8 mouse cellular contexts compared by ENCODE assay signal in the genomic region with DNA sequence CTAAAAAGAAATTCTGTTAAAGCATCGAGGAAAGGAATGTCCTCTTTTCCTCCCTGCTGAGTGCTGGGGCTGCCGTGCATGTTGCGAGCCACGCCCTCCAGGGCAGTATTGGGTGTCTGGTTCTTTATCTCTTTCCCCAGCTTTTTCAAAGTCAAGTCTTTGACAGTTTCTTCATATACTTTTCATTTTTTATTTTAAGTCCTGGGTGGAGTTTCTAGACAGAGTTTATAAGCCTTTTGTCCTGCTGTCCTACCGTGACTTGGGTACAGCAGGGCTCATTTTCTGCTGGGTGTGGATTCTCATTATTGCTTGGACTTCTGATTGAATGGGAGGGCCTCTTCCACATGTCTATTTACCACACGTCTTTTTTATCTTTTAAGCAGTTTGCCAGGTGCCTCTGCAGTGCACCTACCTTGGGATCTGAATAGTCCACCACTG. TPM values are rescaled to one million over a fixed set of nuclear protein-coding genes. Genes with fewer than 3 reads are reported as not detected.
DNase-seq lines count a peak whose midpoint lies in the region; ATAC-seq and TF ChIP-seq lines count a peak whose summit lies in the region.

No protein-coding gene starts in this region.

- peak; percentile 44 for DNase-seq in lung, postnatal 0 days (ENCODE audit: low spot score)
- no peak for DNase-seq in lung, postnatal 36 days
- no peak for DNase-seq in limb, embryonic 10.5 days (ENCODE audit: low spot score)
- DNase-seq in gastrocnemius, adult 8-10 months (ENCODE audit: low spot score in 2 of 2): no peak
- DNase-seq in urinary bladder, postnatal 4 days (ENCODE audit: low spot score in 2 of 2): no peak
- DNase-seq in layer of hippocampus, adult 18-20 months (ENCODE audit: low spot score in 2 of 2): no peak

- 30% methylated on average over 6 of the region's 6 CpGs for WGBS in lung, postnatal 0 days
- 45% methylated on average over 6 of the region's 6 CpGs for WGBS in embryonic facial prominence, embryonic 15.5 days
- 77% methylated on average over 6 of the region's 6 CpGs for WGBS in limb, embryonic 10.5 days
- 35% methylated on average over 6 of the region's 6 CpGs for WGBS in neural tube, embryonic 14.5 days

- H3K9me3 ChIP-seq in lung, postnatal 0 days (ENCODE audit: low read length): no peaks in the 10 kb centered on the region
- no peaks in the 10 kb centered on the region for H3K9me3 ChIP-seq in embryonic facial prominence, embryonic 15.5 days (replicated peaks)
- H3K9me3 ChIP-seq in limb, embryonic 10.5 days (replicated peaks): no peaks in the 10 kb centered on the region
- H3K9me3 ChIP-seq in neural tube, embryonic 14.5 days (ENCODE audit: control insufficient read depth, low read length): no peaks in the 10 kb centered on the region

- no peak for ATAC-seq in lung, postnatal 0 days
- ATAC-seq in embryonic facial prominence, embryonic 15.5 days (ENCODE audit: insufficient number of reproducible peaks, low FRiP score, low TSS enrichment, low read depth): no peak
- ATAC-seq in neural tube, embryonic 14.5 days (ENCODE audit: low read depth): no peak

- H3K36me3 ChIP-seq in lung, postnatal 0 days (ENCODE audit: insufficient read depth, low read length): no peaks in the 10 kb centered on the region
- peaks cover 20% of the 10 kb centered on the region for H3K36me3 ChIP-seq in embryonic facial prominence, embryonic 15.5 days
- peaks cover 52% of the 10 kb centered on the region for H3K36me3 ChIP-seq in limb, embryonic 10.5 days
- peaks cover 13% of the 10 kb centered on the region for H3K36me3 ChIP-seq in neural tube, embryonic 14.5 days (ENCODE audit: control insufficient read depth, insufficient read depth, low read length)

- TF ChIP-seq EP300 in lung, postnatal 0 days (IDR thresholded peaks at IDR 0.05): no peak

- peak overlapping the region; percentile 70 for H3K4me2 ChIP-seq in lung, postnatal 0 days (replicated peaks; ENCODE audit: low read depth, low read length)
- peak overlapping the region; percentile 86 for H3K4me2 ChIP-seq in embryonic facial prominence, embryonic 15.5 days (replicated peaks)
- H3K4me2 ChIP-seq in neural tube, embryonic 14.5 days (ENCODE audit: low read depth, low read length): peak overlapping the region; percentile 69

- H3K27ac ChIP-seq in lung, postnatal 0 days (ENCODE audit: low read length): peak overlapping the region; percentile 99
- H3K27ac ChIP-seq in embryonic facial prominence, embryonic 15.5 days (replicated peaks): peak overlapping the region; percentile 98
- peak overlapping the region; percentile 96; the same call in 1 of the 2 replicates for H3K27ac ChIP-seq in limb, embryonic 10.5 days
- H3K27ac ChIP-seq in neural tube, embryonic 14.5 days (ENCODE audit: low read depth, low read length): peak overlapping the region; percentile 97

- H3K4me3 ChIP-seq in lung, postnatal 0 days (ENCODE audit: low read depth, low read length): peak overlapping the region; percentile 76
- peak overlapping the region; percentile 80 for H3K4me3 ChIP-seq in embryonic facial prominence, embryonic 15.5 days (replicated peaks)
- peak overlapping the region; percentile 79 for H3K4me3 ChIP-seq in limb, embryonic 10.5 days
- peak overlapping the region; percentile 66 for H3K4me3 ChIP-seq in neural tube, embryonic 14.5 days (ENCODE audit: low read depth, low read length)

- H3K4me1 ChIP-seq in lung, postnatal 0 days (ENCODE audit: insufficient read depth, low read depth, low read length): peaks cover 22% of the 10 kb centered on the region
- peaks cover 26% of the 10 kb centered on the region for H3K4me1 ChIP-seq in embryonic facial prominence, embryonic 15.5 days
- peaks cover 22% of the 10 kb centered on the region for H3K4me1 ChIP-seq in limb, embryonic 10.5 days
- H3K4me1 ChIP-seq in neural tube, embryonic 14.5 days (ENCODE audit: control insufficient read depth, insufficient read depth, low read length): peaks cover 23% of the 10 kb centered on the region

- H3K9ac ChIP-seq in lung, postnatal 0 days (replicated peaks; ENCODE audit: low read depth): peak overlapping the region; percentile 39; the same call in 1 of the 2 replicates
- H3K9ac ChIP-seq in embryonic facial prominence, embryonic 15.5 days: peak overlapping the region; percentile 31; the same call in 1 of the 2 replicates
- H3K9ac ChIP-seq in neural tube, embryonic 14.5 days (replicated peaks; ENCODE audit: low read depth, low read length): peak overlapping the region; percentile 99

- no peaks in the 10 kb centered on the region for H3K27me3 ChIP-seq in lung, postnatal 0 days (replicated peaks; ENCODE audit: insufficient read depth, low read length)
- H3K27me3 ChIP-seq in embryonic facial prominence, embryonic 15.5 days: no peaks in the 10 kb centered on the region
- no peaks in the 10 kb centered on the region for H3K27me3 ChIP-seq in limb, embryonic 10.5 days (ENCODE audit: low read depth, poor library complexity, severe bottlenecking)
- H3K27me3 ChIP-seq in neural tube, embryonic 14.5 days (ENCODE audit: control insufficient read depth, insufficient read depth, low read length): no peaks in the 10 kb centered on the region

- TF ChIP-seq CTCF in lung, postnatal 0 days (IDR thresholded peaks at IDR 0.05): no peak

RNA-seq across cellular contexts. Expression of gene Ppp1r10, which starts 3.6 kb away (rescaled TPM):
- 21.4 and 23.5 TPM in 2 replicates for polyA plus RNA-seq in lung, postnatal 0 days (2015; fragmentation: Nextera tagmentation; extraction: Ambion mirVana)
- polyA plus RNA-seq in embryonic facial prominence, embryonic 15.5 days (2015; fragmentation: Nextera tagmentation; extraction: Ambion mirVana): 39.2 and 39.5 TPM in 2 replicates
- 52.9 and 63.4 TPM in 2 replicates for polyA plus RNA-seq in limb, embryonic 10.5 days (2016; fragmentation: Nextera tagmentation; extraction: Ambion mirVana)
- polyA plus RNA-seq in neural tube, embryonic 14.5 days (2014; fragmentation: Nextera tagmentation; extraction: Ambion mirVana): 31.9 and 39.0 TPM in 2 replicates
- 10 to 100 TPM; 13.0 to 30.1 (median 14.3) TPM for total RNA-seq in gastrocnemius, adult 8-10 months (2022)
- 10 to 100 TPM; 66.5 to 72.5 TPM for total RNA-seq in layer of hippocampus, adult 18-20 months (2021)

RNA-seq across cellular contexts. Expression of gene Mrps18b, which starts 3.7 kb away (rescaled TPM):
- polyA plus RNA-seq in lung, postnatal 0 days (2015; fragmentation: Nextera tagmentation; extraction: Ambion mirVana): 40.7 and 44.8 TPM in 2 replicates
- 72.5 and 75.7 TPM in 2 replicates for polyA plus RNA-seq in embryonic facial prominence, embryonic 15.5 days (2015; fragmentation: Nextera tagmentation; extraction: Ambion mirVana)
- polyA plus RNA-seq in limb, embryonic 10.5 days (2016; fragmentation: Nextera tagmentation; extraction: Ambion mirVana): 87.6 and 122 TPM in 2 replicates
- polyA plus RNA-seq in neural tube, embryonic 14.5 days (2014; fragmentation: Nextera tagmentation; extraction: Ambion mirVana): 65.3 and 66.2 TPM in 2 replicates
- total RNA-seq in gastrocnemius, adult 8-10 months (2022): 10 to 100 TPM; 57.4 to 60.4 (median 58.1) TPM
- total RNA-seq in layer of hippocampus, adult 18-20 months (2021): 10 to 100 TPM; 37.8 to 44.3 TPM

RNA-seq across cellular contexts. Expression of gene Atat1, which starts 10.0 kb away (rescaled TPM):
- polyA plus RNA-seq in lung, postnatal 0 days (2015; fragmentation: Nextera tagmentation; extraction: Ambion mirVana): 19.3 and 24.6 TPM in 2 replicates
- 64.5 and 77.7 TPM in 2 replicates for polyA plus RNA-seq in embryonic facial prominence, embryonic 15.5 days (2015; fragmentation: Nextera tagmentation; extraction: Ambion mirVana)
- polyA plus RNA-seq in limb, embryonic 10.5 days (2016; fragmentation: Nextera tagmentation; extraction: Ambion mirVana): 104 and 131 TPM in 2 replicates
- 448 and 481 TPM in 2 replicates for polyA plus RNA-seq in neural tube, embryonic 14.5 days (2014; fragmentation: Nextera tagmentation; extraction: Ambion mirVana)
- 1 to 10 TPM; 2.9 to 4.4 (median 3.6) TPM for total RNA-seq in gastrocnemius, adult 8-10 months (2022)
- 10 to 100 TPM; 51.0 to 59.0 TPM for total RNA-seq in layer of hippocampus, adult 18-20 months (2021)

RNA-seq across cellular contexts. Expression of gene 2310061I04Rik, which starts 22.7 kb away (rescaled TPM):
- polyA plus RNA-seq in lung, postnatal 0 days (2015; fragmentation: Nextera tagmentation; extraction: Ambion mirVana): 15.9 and 18.5 TPM in 2 replicates
- 22.3 and 23.9 TPM in 2 replicates for polyA plus RNA-seq in embryonic facial prominence, embryonic 15.5 days (2015; fragmentation: Nextera tagmentation; extraction: Ambion mirVana)
- 23.2 and 27.6 TPM in 2 replicates for polyA plus RNA-seq in limb, embryonic 10.5 days (2016; fragmentation: Nextera tagmentation; extraction: Ambion mirVana)
- 57.9 and 74.2 TPM in 2 replicates for polyA plus RNA-seq in neural tube, embryonic 14.5 days (2014; fragmentation: Nextera tagmentation; extraction: Ambion mirVana)
- 10 to 100 TPM; 52.7 to 68.7 (median 62.6) TPM for total RNA-seq in gastrocnemius, adult 8-10 months (2022)
- total RNA-seq in layer of hippocampus, adult 18-20 months (2021): 10 to 100 TPM; 52.9 to 56.7 TPM

RNA-seq across cellular contexts. Expression of gene Dhx16, which starts 40.3 kb away (rescaled TPM):
- 22.3 and 25.8 TPM in 2 replicates for polyA plus RNA-seq in lung, postnatal 0 days (2015; fragmentation: Nextera tagmentation; extraction: Ambion mirVana)
- polyA plus RNA-seq in embryonic facial prominence, embryonic 15.5 days (2015; fragmentation: Nextera tagmentation; extraction: Ambion mirVana): 40.7 and 50.6 TPM in 2 replicates
- 58.4 and 62.4 TPM in 2 replicates for polyA plus RNA-seq in limb, embryonic 10.5 days (2016; fragmentation: Nextera tagmentation; extraction: Ambion mirVana)
- 22.4 and 37.5 TPM in 2 replicates for polyA plus RNA-seq in neural tube, embryonic 14.5 days (2014; fragmentation: Nextera tagmentation; extraction: Ambion mirVana)
- total RNA-seq in gastrocnemius, adult 8-10 months (2022): 10 to 100 TPM; 13.5 to 16.8 (median 16.0) TPM
- total RNA-seq in layer of hippocampus, adult 18-20 months (2021): 10 to 100 TPM; 25.0 to 30.2 TPM

Comparison
In these comparisons a context has a peak if more than half of its experiments do, and no peak if none do; other contexts are left out.
1. H3K9ac ChIP-seq: peak in every context shown above with its lines; median percentile 99 in neural tube, embryonic 14.5 days; 39 in lung, postnatal 0 days; 31 in embryonic facial prominence, embryonic 15.5 days.